Mouse (Mus musculus) heart, adult 2 months (tissue): ENCODE data around the gene Grik5.

ENCODE experiments used
- CTCF ChIP-seq: fragments of 200-600 bp; IDR thresholded peaks from 2 replicates; pipeline ENCODE4 v1.8.1; 2022; ENCODE audit warnings: antibody characterized with exemption, mild to moderate bottlenecking, moderate library complexity
- EP300 ChIP-seq: fragments of 200-500 bp; IDR thresholded peaks from 2 replicates; pipeline ENCODE4 v1.6.1; 2011; ENCODE audit warnings: low read depth, low read length, control low read depth; ENCODE audit not compliant: insufficient read depth
- POLR2A ChIP-seq: fragments of 200-500 bp; IDR thresholded peaks from 2 replicates; pipeline ENCODE4 v1.6.1; 2011; ENCODE audit warnings: mild to moderate bottlenecking, low read depth, low read length, control low read depth; ENCODE audit not compliant: insufficient read depth

DNA sequence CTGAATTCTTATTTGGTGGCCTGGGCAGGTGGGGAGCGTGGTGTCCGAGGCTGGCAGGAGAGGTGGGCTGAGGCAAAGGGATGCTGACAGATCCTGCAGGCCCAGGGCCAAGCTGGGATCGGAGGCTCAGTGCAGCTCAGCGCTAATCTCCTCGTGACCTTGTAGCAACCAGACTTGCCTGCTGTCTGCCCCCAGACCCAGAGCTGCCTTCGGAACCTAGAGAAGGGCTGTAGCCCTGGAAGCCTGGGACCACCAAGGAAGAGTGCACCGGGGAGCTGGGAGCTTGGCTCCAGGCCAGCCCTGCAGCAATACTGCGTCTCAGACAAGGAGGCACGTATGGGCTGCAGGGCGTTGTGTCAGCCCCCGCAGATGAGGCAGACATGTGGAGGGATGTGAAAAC is 68.9 kb downstream of the Grik5 start:
- TF ChIP-seq EP300 (no peak), POLR2A (no peak), CTCF (no peak)
